Mouse (Mus musculus): Measurements from ENCODE around the gene Tle1. TPM values are rescaled to one million over a fixed set of nuclear protein-coding genes. Genes with fewer than 3 reads are reported as not detected.

The Tle1 gene
- polyA plus RNA-seq, 1 experiment = 37.7 TPM

DNA sequence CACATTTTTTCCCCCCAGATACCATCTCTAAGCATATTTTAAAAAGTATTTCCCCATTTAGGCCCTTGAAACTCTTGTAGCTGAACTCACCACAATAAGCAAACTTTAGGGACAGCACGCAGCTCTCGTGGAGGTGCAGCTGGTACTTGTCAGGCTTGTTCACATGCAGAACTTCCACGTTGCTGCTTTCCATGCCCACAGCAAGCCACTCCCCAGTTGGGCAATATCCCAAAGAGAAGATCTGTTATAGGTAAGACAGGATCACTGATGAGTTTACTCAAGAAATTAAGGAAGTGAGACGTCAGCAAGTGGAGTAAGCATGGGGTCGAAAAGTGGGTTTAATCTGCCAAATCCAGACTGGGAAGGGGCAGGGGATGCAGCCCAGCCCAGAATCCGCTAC lies 80.7 kb downstream of the Tle1 start:
- Histone ChIP-seq H3K36me3 (ENCODE audit: control insufficient read depth, insufficient read depth, low read length, poor library complexity, severe bottlenecking) (peaks cover 19% of the 10 kb centered on the region), H3K27me3 (ENCODE audit: control insufficient read depth, insufficient read depth, low read length, poor library complexity, severe bottlenecking) (no peaks in the 10 kb centered on the region), H3K9me3 (replicated peaks; ENCODE audit: control insufficient read depth, insufficient read depth, low read length, poor library complexity, severe bottlenecking) (no peaks in the 10 kb centered on the region), H3K9ac (ENCODE audit: low read depth, poor library complexity, severe bottlenecking) (no peak overlapping the region), H3K4me1 (ENCODE audit: control insufficient read depth, insufficient read depth, low read length) (no peaks in the 10 kb centered on the region), H3K4me3 (ENCODE audit: low read depth, low read length) (no peak overlapping the region), H3K27ac (ENCODE audit: insufficient read depth, low read length) (no peak overlapping the region)
- no peak for TF ChIP-seq POLR2A (IDR thresholded peaks at IDR 0.05; ENCODE audit: insufficient read depth, low read length)
- TF ChIP-seq EP300 (IDR thresholded peaks at IDR 0.05; ENCODE audit: insufficient read depth, low read depth, low read length) = no peak
- no peak for TF ChIP-seq CTCF (IDR thresholded peaks at IDR 0.05; ENCODE audit: low read depth, low read length)

DNA sequence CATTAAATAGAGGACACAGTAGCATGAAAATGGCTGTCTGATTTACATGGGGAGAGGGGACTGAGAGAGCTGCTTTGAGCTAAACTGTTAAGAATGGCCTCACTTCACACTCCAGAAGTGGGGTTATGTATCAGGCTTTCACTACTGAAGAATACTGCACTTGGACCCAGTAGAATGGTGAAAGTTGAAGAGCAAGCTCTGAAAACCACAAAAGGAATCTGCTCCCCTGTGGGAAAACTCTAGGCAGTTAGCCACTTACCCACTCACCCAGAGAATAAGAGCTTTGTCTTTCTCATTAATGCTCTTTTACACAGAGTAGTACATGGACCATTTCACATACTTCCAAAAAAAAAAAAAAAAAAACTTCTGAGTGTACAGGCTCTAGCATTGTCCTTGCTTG lies 95.0 kb downstream of the Tle1 start:
- TF ChIP-seq POLR2A (IDR thresholded peaks at IDR 0.05; ENCODE audit: insufficient read depth, low read length) = no peak
- no peak for TF ChIP-seq CTCF (IDR thresholded peaks at IDR 0.05; ENCODE audit: low read depth, low read length)
- TF ChIP-seq EP300 (IDR thresholded peaks at IDR 0.05; ENCODE audit: insufficient read depth, low read depth, low read length) = no peak
- H3K4me1 ChIP-seq (ENCODE audit: control insufficient read depth, insufficient read depth, low read length) = no peaks in the 10 kb centered on the region
- no peak overlapping the region for H3K4me3 ChIP-seq (ENCODE audit: low read depth, low read length)
- H3K27me3 ChIP-seq (ENCODE audit: control insufficient read depth, insufficient read depth, low read length, poor library complexity, severe bottlenecking) = no peaks in the 10 kb centered on the region
- no peak overlapping the region for H3K27ac ChIP-seq (ENCODE audit: insufficient read depth, low read length)
- no peaks in the 10 kb centered on the region for H3K36me3 ChIP-seq (ENCODE audit: control insufficient read depth, insufficient read depth, low read length, poor library complexity, severe bottlenecking)
- no peaks in the 10 kb centered on the region; the same call in 1 of the 2 replicates for H3K9me3 ChIP-seq (replicated peaks; ENCODE audit: control insufficient read depth, insufficient read depth, low read length, poor library complexity, severe bottlenecking)
- H3K9ac ChIP-seq (ENCODE audit: low read depth, poor library complexity, severe bottlenecking) = no peak overlapping the region

DNA sequence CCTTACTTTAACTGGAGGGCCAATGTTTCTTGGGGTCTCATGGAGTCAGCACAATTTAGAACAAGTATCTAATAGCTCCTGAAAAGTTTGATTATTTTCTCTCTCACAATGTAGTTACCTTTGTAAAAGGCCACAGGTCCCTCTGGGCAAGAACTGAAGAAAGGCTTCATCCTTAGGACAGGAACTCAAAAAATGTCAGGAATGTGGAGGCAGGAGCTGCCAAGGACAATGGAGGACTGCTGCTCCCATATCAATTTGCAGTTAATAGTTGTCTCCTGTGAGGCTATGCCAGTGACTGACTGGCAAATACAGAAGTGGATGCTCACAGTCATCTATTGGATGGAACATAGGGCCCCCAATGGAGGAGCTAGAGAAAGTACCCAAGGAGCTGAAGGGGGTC lies 96.5 kb downstream of the Tle1 start:
- Histone ChIP-seq H3K9me3 (replicated peaks; ENCODE audit: control insufficient read depth, insufficient read depth, low read length, poor library complexity, severe bottlenecking) (no peaks in the 10 kb centered on the region; the same call in 1 of the 2 replicates), H3K4me1 (ENCODE audit: control insufficient read depth, insufficient read depth, low read length) (no peaks in the 10 kb centered on the region), H3K36me3 (ENCODE audit: control insufficient read depth, insufficient read depth, low read length, poor library complexity, severe bottlenecking) (no peaks in the 10 kb centered on the region), H3K4me3 (ENCODE audit: low read depth, low read length) (no peak overlapping the region), H3K27me3 (ENCODE audit: control insufficient read depth, insufficient read depth, low read length, poor library complexity, severe bottlenecking) (no peaks in the 10 kb centered on the region), H3K27ac (ENCODE audit: insufficient read depth, low read length) (no peak overlapping the region), H3K9ac (ENCODE audit: low read depth, poor library complexity, severe bottlenecking) (no peak overlapping the region)
- TF ChIP-seq CTCF (IDR thresholded peaks at IDR 0.05; ENCODE audit: low read depth, low read length) (no peak), POLR2A (IDR thresholded peaks at IDR 0.05; ENCODE audit: insufficient read depth, low read length) (no peak), EP300 (IDR thresholded peaks at IDR 0.05; ENCODE audit: insufficient read depth, low read depth, low read length) (no peak)

DNA sequence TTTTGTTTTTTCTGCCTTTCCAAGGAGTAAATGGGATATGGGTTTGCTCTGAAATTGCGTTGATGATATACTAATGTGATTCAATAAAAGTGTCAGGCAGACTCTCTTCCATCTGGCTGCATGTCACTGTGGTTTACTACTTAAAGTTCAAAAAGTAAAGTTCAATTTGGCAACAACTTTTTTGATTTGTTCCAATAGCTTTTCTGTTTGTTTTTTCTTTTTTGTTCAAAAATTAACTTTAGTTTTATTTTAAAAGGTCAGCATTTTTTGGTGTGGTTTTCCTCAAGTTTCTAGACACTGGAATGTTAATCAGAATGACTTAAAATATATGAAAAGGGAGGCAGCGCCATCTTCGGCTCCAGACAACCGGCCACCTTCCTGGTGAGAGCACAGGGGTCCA lies 112.9 kb downstream of the Tle1 start:
- Histone ChIP-seq H3K27ac (ENCODE audit: insufficient read depth, low read length) (no peak overlapping the region), H3K36me3 (ENCODE audit: control insufficient read depth, insufficient read depth, low read length, poor library complexity, severe bottlenecking) (no peaks in the 10 kb centered on the region), H3K4me3 (ENCODE audit: low read depth, low read length) (no peak overlapping the region), H3K9me3 (replicated peaks; ENCODE audit: control insufficient read depth, insufficient read depth, low read length, poor library complexity, severe bottlenecking) (no peaks in the 10 kb centered on the region), H3K9ac (ENCODE audit: low read depth, poor library complexity, severe bottlenecking) (no peak overlapping the region), H3K27me3 (ENCODE audit: control insufficient read depth, insufficient read depth, low read length, poor library complexity, severe bottlenecking) (no peaks in the 10 kb centered on the region), H3K4me1 (ENCODE audit: control insufficient read depth, insufficient read depth, low read length) (no peaks in the 10 kb centered on the region)
- no peak for TF ChIP-seq EP300 (IDR thresholded peaks at IDR 0.05; ENCODE audit: insufficient read depth, low read depth, low read length)
- no peak for TF ChIP-seq CTCF (IDR thresholded peaks at IDR 0.05; ENCODE audit: low read depth, low read length)
- no peak for TF ChIP-seq POLR2A (IDR thresholded peaks at IDR 0.05; ENCODE audit: insufficient read depth, low read length)

GRCm38 (mm10) chr4:72069111-72069534 lies 131.6 kb downstream of the Tle1 start:
- Histone ChIP-seq H3K36me3 (ENCODE audit: control insufficient read depth, insufficient read depth, low read length, poor library complexity, severe bottlenecking) (no peaks in the 10 kb centered on the region), H3K27ac (ENCODE audit: insufficient read depth, low read length) (no peak overlapping the region), H3K4me3 (ENCODE audit: low read depth, low read length) (no peak overlapping the region), H3K4me1 (ENCODE audit: control insufficient read depth, insufficient read depth, low read length) (no peaks in the 10 kb centered on the region), H3K9ac (ENCODE audit: low read depth, poor library complexity, severe bottlenecking) (no peak overlapping the region), H3K9me3 (replicated peaks; ENCODE audit: control insufficient read depth, insufficient read depth, low read length, poor library complexity, severe bottlenecking) (no peaks in the 10 kb centered on the region), H3K27me3 (ENCODE audit: control insufficient read depth, insufficient read depth, low read length, poor library complexity, severe bottlenecking) (no peaks in the 10 kb centered on the region)
- TF ChIP-seq CTCF (IDR thresholded peaks at IDR 0.05; ENCODE audit: low read depth, low read length) = no peak
- TF ChIP-seq EP300 (IDR thresholded peaks at IDR 0.05; ENCODE audit: insufficient read depth, low read depth, low read length) = no peak
- TF ChIP-seq POLR2A (IDR thresholded peaks at IDR 0.05; ENCODE audit: insufficient read depth, low read length) = no peak

DNA sequence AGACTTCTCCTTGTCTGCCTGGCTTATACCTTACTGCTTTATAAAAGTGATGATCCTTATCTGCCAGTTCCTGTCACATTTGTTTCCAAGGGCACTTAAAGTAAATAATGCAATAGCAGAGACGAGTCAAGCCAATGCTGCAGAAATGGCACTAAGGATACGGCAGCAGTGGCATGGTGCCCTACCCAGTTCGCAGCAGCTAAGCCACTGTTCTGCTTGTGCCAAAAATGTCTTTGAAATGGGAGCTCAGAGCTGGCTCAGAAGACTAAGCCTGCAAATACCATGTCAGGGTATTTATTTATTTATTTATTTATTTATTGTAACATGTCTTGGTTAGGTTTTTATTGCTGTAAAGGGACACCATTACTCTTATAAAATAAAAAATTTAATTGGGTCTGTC lies 132.8 kb downstream of the Tle1 start:
- TF ChIP-seq POLR2A (IDR thresholded peaks at IDR 0.05; ENCODE audit: insufficient read depth, low read length) (no peak), EP300 (IDR thresholded peaks at IDR 0.05; ENCODE audit: insufficient read depth, low read depth, low read length) (no peak), CTCF (IDR thresholded peaks at IDR 0.05; ENCODE audit: low read depth, low read length) (no peak)
- Histone ChIP-seq H3K4me3 (ENCODE audit: low read depth, low read length) (no peak overlapping the region), H3K36me3 (ENCODE audit: control insufficient read depth, insufficient read depth, low read length, poor library complexity, severe bottlenecking) (no peaks in the 10 kb centered on the region), H3K4me1 (ENCODE audit: control insufficient read depth, insufficient read depth, low read length) (no peaks in the 10 kb centered on the region), H3K27ac (ENCODE audit: insufficient read depth, low read length) (no peak overlapping the region), H3K9me3 (replicated peaks; ENCODE audit: control insufficient read depth, insufficient read depth, low read length, poor library complexity, severe bottlenecking) (no peaks in the 10 kb centered on the region), H3K27me3 (ENCODE audit: control insufficient read depth, insufficient read depth, low read length, poor library complexity, severe bottlenecking) (no peaks in the 10 kb centered on the region), H3K9ac (ENCODE audit: low read depth, poor library complexity, severe bottlenecking) (no peak overlapping the region)

All from ES-Bruce4 (cell line).